8 mouse cellular contexts compared by ENCODE assay signal in the genomic region with DNA sequence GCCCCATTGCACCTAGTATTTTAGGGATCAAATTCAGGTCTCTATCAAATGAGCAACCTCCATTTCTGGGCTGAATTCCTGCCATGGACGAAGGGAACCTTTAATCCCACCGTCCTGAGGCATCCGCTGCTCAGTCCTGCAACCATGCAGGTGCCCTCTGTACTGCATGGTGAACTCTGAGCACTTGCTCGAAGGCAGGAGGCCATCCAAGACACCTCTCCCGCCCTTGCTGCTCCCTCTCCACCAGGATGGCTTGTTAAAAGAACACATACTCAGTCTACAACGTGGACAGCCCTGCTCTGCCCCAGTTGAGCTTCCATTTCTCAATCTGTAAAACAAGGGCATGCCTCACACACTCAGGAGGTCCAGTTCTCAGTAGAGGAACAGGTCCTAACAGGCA. TPM values are rescaled to one million over a fixed set of nuclear protein-coding genes. Genes with fewer than 3 reads are reported as not detected.
DNase-seq lines count a peak whose midpoint lies in the region; ATAC-seq and TF ChIP-seq lines count a peak whose summit lies in the region.

No protein-coding gene starts in this region.

- H3K79me2 ChIP-seq in heart, adult 2 months (replicated peaks; ENCODE audit: control insufficient read depth, insufficient read depth, low read length) = no peaks in the 10 kb centered on the region; the same call in 1 of the 2 replicates

- intact Hi-C loops in heart, adult 2 months (cut with DNase I) = no loop called here
- intact Hi-C loops in left cerebral cortex, postnatal 4 days (cut with DNase I) = loop anchor here (10.0 kb wide), 1 partner anchor 207 kb away; the partner anchor contains the start of genes Atpaf2 and Gid4

- WGBS in heart, adult 2 months = 63% methylated on average over 6 of the region's 6 CpGs
- 52% methylated on average over 6 of the region's 6 CpGs for WGBS in hindbrain, postnatal 0 days
- 61% methylated on average over 6 of the region's 6 CpGs for WGBS in liver, embryonic 16.5 days (ENCODE audit: insufficient replicate concordance)

- no peak for TF ChIP-seq POLR2A in heart, adult 2 months (IDR thresholded peaks at IDR 0.05; ENCODE audit: insufficient read depth, low read depth, low read length)

- peak overlapping the region; percentile 68 for H3K4me2 ChIP-seq in hindbrain, postnatal 0 days (ENCODE audit: low read depth, low read length)
- peak overlapping the region; percentile 78 for H3K4me2 ChIP-seq in liver, embryonic 16.5 days (ENCODE audit: low read depth, low read length)

- no peak overlapping the region; the same call in 1 of the 2 replicates for H3K27ac ChIP-seq in heart, adult 2 months
- peak overlapping the region; percentile 89 for H3K27ac ChIP-seq in hindbrain, postnatal 0 days
- peak overlapping the region; percentile 69 for H3K27ac ChIP-seq in liver, embryonic 16.5 days (ENCODE audit: low read length)

- DNase-seq in heart, adult 2 months = no peak
- DNase-seq in heart, adult 9 months (ENCODE audit: low spot score in 2 of 2) = no peak
- peak; percentile 68 for DNase-seq in adipocyte (ENCODE audit: low spot score)
- no peak for DNase-seq in hindbrain, postnatal 0 days (ENCODE audit: low spot score)
- no peak for DNase-seq in ovary, postnatal 14 days (ENCODE audit: low spot score)
- no peak for DNase-seq in right cerebral cortex, postnatal 10 days (ENCODE audit: low spot score in 2 of 2)
- DNase-seq in left cerebral cortex, postnatal 4 days = no peak

- no peaks in the 10 kb centered on the region for H3K9me3 ChIP-seq in hindbrain, postnatal 0 days (ENCODE audit: low read length)
- H3K9me3 ChIP-seq in liver, embryonic 16.5 days (replicated peaks; ENCODE audit: control insufficient read depth, low read length) = no peaks in the 10 kb centered on the region

- TF ChIP-seq EP300 in heart, adult 2 months (IDR thresholded peaks at IDR 0.05; ENCODE audit: insufficient read depth, low read depth, low read length) = no peak

- H3K36me3 ChIP-seq in heart, adult 2 months (ENCODE audit: control insufficient read depth, insufficient read depth, low read length) = no peaks in the 10 kb centered on the region
- H3K36me3 ChIP-seq in hindbrain, postnatal 0 days (ENCODE audit: insufficient read depth, low read length) = peaks cover 12% of the 10 kb centered on the region
- H3K36me3 ChIP-seq in liver, embryonic 16.5 days (ENCODE audit: control insufficient read depth, insufficient read depth) = peaks cover 37% of the 10 kb centered on the region

- H3K27me3 ChIP-seq in heart, adult 2 months (ENCODE audit: control insufficient read depth, insufficient read depth, low read length) = no peaks in the 10 kb centered on the region
- no peaks in the 10 kb centered on the region for H3K27me3 ChIP-seq in hindbrain, postnatal 0 days (ENCODE audit: insufficient read depth, low read length)
- no peaks in the 10 kb centered on the region for H3K27me3 ChIP-seq in liver, embryonic 16.5 days (ENCODE audit: control insufficient read depth, insufficient read depth, low read depth, low read length)

- H3K9ac ChIP-seq in heart, adult 2 months (ENCODE audit: low read depth, low read length) = peak overlapping the region; percentile 25; the same call in 1 of the 2 replicates
- H3K9ac ChIP-seq in hindbrain, postnatal 0 days (replicated peaks; ENCODE audit: low read length) = peak overlapping the region; percentile 50
- peak overlapping the region; percentile 58 for H3K9ac ChIP-seq in liver, embryonic 16.5 days (ENCODE audit: low read depth, low read length)

- H3K4me3 ChIP-seq in heart, adult 2 months = no peak overlapping the region
- peak overlapping the region; percentile 27 for H3K4me3 ChIP-seq in hindbrain, postnatal 0 days (ENCODE audit: low read length)
- peak overlapping the region; percentile 60 for H3K4me3 ChIP-seq in liver, embryonic 16.5 days (ENCODE audit: low read depth, low read length)

- no peak for ATAC-seq in hindbrain, postnatal 0 days
- no peak for ATAC-seq in liver, embryonic 16.5 days (ENCODE audit: low read depth)

- peaks cover 24% of the 10 kb centered on the region for H3K4me1 ChIP-seq in heart, adult 2 months (ENCODE audit: control insufficient read depth, insufficient read depth, low read length)
- H3K4me1 ChIP-seq in hindbrain, postnatal 0 days (ENCODE audit: insufficient read depth, low read length) = peaks cover 44% of the 10 kb centered on the region
- H3K4me1 ChIP-seq in liver, embryonic 16.5 days (ENCODE audit: control insufficient read depth, low read depth, low read length) = peaks cover 67% of the 10 kb centered on the region

- no peak for TF ChIP-seq CTCF in heart, adult 2 months (IDR thresholded peaks at IDR 0.05)
- TF ChIP-seq CTCF in hindbrain, postnatal 0 days (IDR thresholded peaks at IDR 0.05; ENCODE audit: low read depth) = no peak

RNA-seq across cellular contexts. Expression of gene Srebf1, which starts 14.2 kb away (rescaled TPM):
- total RNA-seq in heart, adult 2 months (2021) = 10 to 100 TPM; 25.3 to 35.4 TPM
- 42.6 and 54.0 TPM in 2 replicates for polyA plus RNA-seq in heart, adult 2 months (2012; rRNA removed)
- total RNA-seq in hindbrain, postnatal 0 days (2014; rRNA removed) = 163 and 169 TPM in 2 replicates
- polyA plus RNA-seq in hindbrain, postnatal 0 days (2015; fragmentation: Nextera tagmentation; extraction: Ambion mirVana) = 50.6 and 59.5 TPM in 2 replicates
- 42.7 and 51.7 TPM in 2 replicates for polyA plus RNA-seq in liver, embryonic 16.5 days (2015; fragmentation: Nextera tagmentation; extraction: Ambion mirVana)
- total RNA-seq in left cerebral cortex, postnatal 4 days (2021) = 10 to 100 TPM; 60.3 to 67.5 TPM
